Mouse (Mus musculus) liver, embryonic 13.5 days (tissue): ENCODE measurements around the gene Pmm2. TPM values are rescaled to one million over a fixed set of nuclear protein-coding genes. Genes with fewer than 3 reads are reported as not detected.

ENCODE experiments used
- microRNA-seq: library from miRNA; unstranded; fragments of <30 nt; microRNA quantifications from one replicate; pipeline ENCODE4, GENCODE M21; 2016
- polyA plus RNA-seq: library from polyadenylated mRNA; unstranded; fragments of >200 nt; fragmentation: Nextera tagmentation; extraction: Ambion mirVana; gene quantifications from 2 replicates; pipeline ENCODE4 v1.2.1, GENCODE M21; 2015

Pmm2 gene
- polyA plus RNA-seq, 1 experiment from 2014 or later: 37.0 TPM

Small RNAs within 50 kb of the gene (microRNA-seq; reads per million reads assigned to microRNA genes)
- not detected for gene Gm22137

Other genes with a start within 250 kb of the Pmm2 start
- gene Tmem114, start 212.5 kb upstream of the Pmm2 start, polyA plus RNA-seq: not detected in 2 replicates
- gene Mettl22, start 166.9 kb upstream of the Pmm2 start, polyA plus RNA-seq: 7.8 and 9.1 TPM in 2 replicates
- 17.1 and 22.0 TPM in 2 replicates for gene Abat, start 124.2 kb upstream of the Pmm2 start, polyA plus RNA-seq
- gene Tmem186, start within 50 bp of the Pmm2 start, polyA plus RNA-seq: 11.2 and 11.8 TPM in 2 replicates
- gene Carhsp1, start 34.5 kb downstream of the Pmm2 start, polyA plus RNA-seq: 62.4 and 67.1 TPM in 2 replicates
- not detected in 2 replicates for gene Gm5767, start 43.1 kb downstream of the Pmm2 start, polyA plus RNA-seq
- 26.5 and 26.8 TPM in 2 replicates for gene Usp7, start 154.6 kb downstream of the Pmm2 start, polyA plus RNA-seq
- 14.0 and 14.6 TPM in 2 replicates for gene 1810013L24Rik, start 192.4 kb downstream of the Pmm2 start, polyA plus RNA-seq